Mouse (Mus musculus): ENCODE results near the gene Snx12. TPM values are rescaled to one million over a fixed set of nuclear protein-coding genes. Genes with fewer than 3 reads are reported as not detected.

The Snx12 gene
- polyA plus RNA-seq, 1 experiment = 48.7 TPM

- no peak for DNase-seq (ENCODE audit: low read depth)
- no peak for TF ChIP-seq POLR2A (IDR thresholded peaks at IDR 0.05; ENCODE audit: borderline replicate concordance, extremely low read depth, insufficient read depth, insufficient read length, poor library complexity, severe bottlenecking)
- TF ChIP-seq CTCF (IDR thresholded peaks at IDR 0.05; ENCODE audit: borderline replicate concordance, extremely low read depth, insufficient read depth, insufficient read length) = no peak
Measured at GRCm38 (mm10) chrX:101245011-101245410, 22.6 kb upstream of the Snx12 start.

- TF ChIP-seq POLR2A (IDR thresholded peaks at IDR 0.05; ENCODE audit: borderline replicate concordance, extremely low read depth, insufficient read depth, insufficient read length, poor library complexity, severe bottlenecking) (no peak), CTCF (IDR thresholded peaks at IDR 0.05; ENCODE audit: borderline replicate concordance, extremely low read depth, insufficient read depth, insufficient read length) (no peak)
- DNase-seq (ENCODE audit: low read depth) = no peak
Measured at GRCm38 (mm10) chrX:101222796-101223162, 416 bp upstream of the Snx12 start.

- TF ChIP-seq POLR2A (IDR thresholded peaks at IDR 0.05; ENCODE audit: borderline replicate concordance, extremely low read depth, insufficient read depth, insufficient read length, poor library complexity, severe bottlenecking) = no peak
- no peak for TF ChIP-seq CTCF (IDR thresholded peaks at IDR 0.05; ENCODE audit: borderline replicate concordance, extremely low read depth, insufficient read depth, insufficient read length)
- no peak for DNase-seq (ENCODE audit: low read depth)
Measured at GRCm38 (mm10) chrX:101189285-101189684, 33.1 kb downstream of the Snx12 start.

GRCm38 (mm10) chrX:101187647-101188046, 34.7 kb downstream of the Snx12 start:
- no peak for DNase-seq (ENCODE audit: low read depth)
- TF ChIP-seq POLR2A (IDR thresholded peaks at IDR 0.05; ENCODE audit: borderline replicate concordance, extremely low read depth, insufficient read depth, insufficient read length, poor library complexity, severe bottlenecking) (no peak), CTCF (IDR thresholded peaks at IDR 0.05; ENCODE audit: borderline replicate concordance, extremely low read depth, insufficient read depth, insufficient read length) (no peak)

GRCm38 (mm10) chrX:101173388-101173787, 49.0 kb downstream of the Snx12 start:
- no peak for DNase-seq (ENCODE audit: low read depth)
- no peak for TF ChIP-seq POLR2A (IDR thresholded peaks at IDR 0.05; ENCODE audit: borderline replicate concordance, extremely low read depth, insufficient read depth, insufficient read length, poor library complexity, severe bottlenecking)
- no peak for TF ChIP-seq CTCF (IDR thresholded peaks at IDR 0.05; ENCODE audit: borderline replicate concordance, extremely low read depth, insufficient read depth, insufficient read length)

GRCm38 (mm10) chrX:101168425-101168824, 53.9 kb downstream of the Snx12 start:
- no peak for TF ChIP-seq POLR2A (IDR thresholded peaks at IDR 0.05; ENCODE audit: borderline replicate concordance, extremely low read depth, insufficient read depth, insufficient read length, poor library complexity, severe bottlenecking)
- no peak for TF ChIP-seq CTCF (IDR thresholded peaks at IDR 0.05; ENCODE audit: borderline replicate concordance, extremely low read depth, insufficient read depth, insufficient read length)
- no peak for DNase-seq (ENCODE audit: low read depth)

GRCm38 (mm10) chrX:101163739-101164138, 58.6 kb downstream of the Snx12 start:
- no peak for TF ChIP-seq POLR2A (IDR thresholded peaks at IDR 0.05; ENCODE audit: borderline replicate concordance, extremely low read depth, insufficient read depth, insufficient read length, poor library complexity, severe bottlenecking)
- no peak for TF ChIP-seq CTCF (IDR thresholded peaks at IDR 0.05; ENCODE audit: borderline replicate concordance, extremely low read depth, insufficient read depth, insufficient read length)
- no peak for DNase-seq (ENCODE audit: low read depth)

- no peak for TF ChIP-seq POLR2A (IDR thresholded peaks at IDR 0.05; ENCODE audit: borderline replicate concordance, extremely low read depth, insufficient read depth, insufficient read length, poor library complexity, severe bottlenecking)
- no peak for TF ChIP-seq CTCF (IDR thresholded peaks at IDR 0.05; ENCODE audit: borderline replicate concordance, extremely low read depth, insufficient read depth, insufficient read length)
- DNase-seq (ENCODE audit: low read depth) = no peak
Measured at GRCm38 (mm10) chrX:101163278-101163677, 59.1 kb downstream of the Snx12 start.

- DNase-seq (ENCODE audit: low read depth) = no peak
- TF ChIP-seq POLR2A (IDR thresholded peaks at IDR 0.05; ENCODE audit: borderline replicate concordance, extremely low read depth, insufficient read depth, insufficient read length, poor library complexity, severe bottlenecking) = no peak
- TF ChIP-seq CTCF (IDR thresholded peaks at IDR 0.05; ENCODE audit: borderline replicate concordance, extremely low read depth, insufficient read depth, insufficient read length) = no peak
Measured at GRCm38 (mm10) chrX:101162532-101162931, 59.8 kb downstream of the Snx12 start.

- TF ChIP-seq CTCF (IDR thresholded peaks at IDR 0.05; ENCODE audit: borderline replicate concordance, extremely low read depth, insufficient read depth, insufficient read length) (no peak), POLR2A (IDR thresholded peaks at IDR 0.05; ENCODE audit: borderline replicate concordance, extremely low read depth, insufficient read depth, insufficient read length, poor library complexity, severe bottlenecking) (no peak)
Measured at GRCm38 (mm10) chrX:101157488-101157887, 64.9 kb downstream of the Snx12 start.

GRCm38 (mm10) chrX:101156369-101156768, 66.0 kb downstream of the Snx12 start:
- TF ChIP-seq POLR2A (IDR thresholded peaks at IDR 0.05; ENCODE audit: borderline replicate concordance, extremely low read depth, insufficient read depth, insufficient read length, poor library complexity, severe bottlenecking) (no peak), CTCF (IDR thresholded peaks at IDR 0.05; ENCODE audit: borderline replicate concordance, extremely low read depth, insufficient read depth, insufficient read length) (no peak)
- DNase-seq (ENCODE audit: low read depth) = peak; percentile 39

More at GRCm38 (mm10) chrX:101157488-101157887, 64.9 kb downstream of the Snx12 start:
- no peak for DNase-seq (ENCODE audit: low read depth)

GRCm38 (mm10) chrX:101147506-101147905, 74.9 kb downstream of the Snx12 start:
- TF ChIP-seq CTCF (IDR thresholded peaks at IDR 0.05; ENCODE audit: borderline replicate concordance, extremely low read depth, insufficient read depth, insufficient read length) (no peak), POLR2A (IDR thresholded peaks at IDR 0.05; ENCODE audit: borderline replicate concordance, extremely low read depth, insufficient read depth, insufficient read length, poor library complexity, severe bottlenecking) (no peak)
- DNase-seq (ENCODE audit: low read depth) = no peak
